Mouse (Mus musculus) midbrain, embryonic 11.5 days (tissue): ENCODE measurements around the gene Cyfip2. TPM values are rescaled to one million over a fixed set of nuclear protein-coding genes. Genes with fewer than 3 reads are reported as not detected.

ENCODE experiments used
- ATAC-seq: fragments of 200-750 bp; cut with Nextera tagmentation; 2 replicates; pipeline ENCODE4 v1.8.0; 2017; ENCODE audit warnings: moderate TSS enrichment, moderate library complexity; ENCODE audit not compliant: low FRiP score
- DNase-seq: peaks from one replicate; pipeline ENCODE4 v3.0.0; 2015; ENCODE audit warnings: low spot score; ENCODE audit errors: missing footprints
- H3K27ac ChIP-seq: fragments of 300-500 bp; sonication (generic); 2 replicates; pipeline ENCODE4 v1.5.1; 2014; ENCODE audit warnings: low read depth, low read length
- H3K27me3 ChIP-seq: fragments of 300-500 bp; sonication (generic); 2 replicates; pipeline ENCODE4 v1.6.1; 2014; ENCODE audit warnings: mild to moderate bottlenecking, low read length, moderate library complexity, mixed read lengths; ENCODE audit not compliant: control insufficient read depth, insufficient read depth
- H3K36me3 ChIP-seq: fragments of 300-500 bp; sonication (generic); 2 replicates; pipeline ENCODE4 v1.6.1; 2014; ENCODE audit warnings: mild to moderate bottlenecking, low read length, moderate library complexity, mixed read lengths; ENCODE audit not compliant: control insufficient read depth, insufficient read depth
- H3K4me1 ChIP-seq: fragments of 300-500 bp; sonication (generic); 2 replicates; pipeline ENCODE4 v1.6.1; 2014; ENCODE audit warnings: low read length; ENCODE audit not compliant: control insufficient read depth, insufficient read depth
- H3K4me2 ChIP-seq: fragments of 300-500 bp; sonication (generic); 2 replicates; pipeline ENCODE4 v1.6.1; 2014; ENCODE audit warnings: mild to moderate bottlenecking, moderate library complexity
- H3K4me3 ChIP-seq: fragments of 300-500 bp; sonication (generic); 2 replicates; pipeline ENCODE4 v1.5.1; 2014; ENCODE audit warnings: low read depth, low read length
- H3K9ac ChIP-seq: fragments of 300-500 bp; sonication (generic); 2 replicates; pipeline ENCODE4 v1.6.1; 2014; ENCODE audit warnings: low read length
- H3K9me3 ChIP-seq: fragments of 300-500 bp; sonication (generic); 2 replicates; pipeline ENCODE4 v1.6.1; 2016; ENCODE audit warnings: low read length; ENCODE audit not compliant: control insufficient read depth
- WGBS: fragments of 180-500 bp; shearing (Covaris S2); extraction: QIAGEN DNeasy Blood & Tissue Kit; methylation state at CpG from one replicate; pipeline ENCODE4 v1.1.7; 2014; 5-methylcytosine and 5-hydroxymethylcytosine counted together
- polyA plus RNA-seq: library from polyadenylated mRNA; unstranded; fragments of >200 nt; fragmentation: Nextera tagmentation; extraction: Ambion mirVana; gene quantifications from 2 replicates; pipeline ENCODE4 v1.2.1, GENCODE M21; 2014

Cyfip2 gene
- polyA plus RNA-seq, 1 experiment from 2014 or later: 34.0 TPM

DNA sequence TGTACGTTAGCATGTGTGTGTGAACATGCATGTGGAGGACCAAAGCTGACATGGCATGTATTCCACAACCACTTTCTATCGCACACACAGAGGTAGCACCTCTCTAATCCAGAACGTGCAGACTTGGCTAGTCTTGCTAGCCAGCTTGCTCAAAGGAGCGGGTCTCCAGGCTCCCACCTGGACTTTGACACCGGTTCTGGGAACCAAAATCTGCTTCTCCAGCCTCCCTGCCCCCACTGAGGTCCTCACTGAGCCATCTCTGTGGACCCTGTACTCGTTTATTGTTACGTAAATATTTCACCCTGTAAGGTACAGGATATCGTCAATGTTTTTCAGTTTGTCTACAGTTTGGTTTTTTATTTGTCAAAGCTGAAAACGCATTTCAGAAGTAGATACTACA, 10.2 kb downstream of the Cyfip2 start:
- Histone ChIP-seq H3K27me3 (no peaks in the 10 kb centered on the region; the same call in 1 of the 2 replicates), H3K9me3 (no peaks in the 10 kb centered on the region), H3K4me1 (no peaks in the 10 kb centered on the region), H3K9ac (no peak overlapping the region), H3K27ac (no peak overlapping the region), H3K36me3 (no peaks in the 10 kb centered on the region), H3K4me2 (no peak overlapping the region), H3K4me3 (no peak overlapping the region)
- WGBS: 92% methylated on average over 9 of the region's 9 CpGs
- DNase-seq (peak; percentile 19), ATAC-seq (no peak)

- no peaks in the 10 kb centered on the region for H3K9me3 ChIP-seq
- H3K9ac ChIP-seq: no peak overlapping the region
- no peak overlapping the region for H3K4me3 ChIP-seq
- no peaks in the 10 kb centered on the region for H3K4me1 ChIP-seq
- ATAC-seq (no peak), DNase-seq (peak; percentile 17)
- no peaks in the 10 kb centered on the region; the same call in 1 of the 2 replicates for H3K27me3 ChIP-seq
- no peak overlapping the region for H3K27ac ChIP-seq
- no peaks in the 10 kb centered on the region for H3K36me3 ChIP-seq
- no peak overlapping the region for H3K4me2 ChIP-seq
- 86% methylated on average over 23 of the region's 23 CpGs for WGBS
These were observed 10.9 kb downstream of the Cyfip2 start for GRCm38 (mm10) chr11:46301579-46302248.

DNA sequence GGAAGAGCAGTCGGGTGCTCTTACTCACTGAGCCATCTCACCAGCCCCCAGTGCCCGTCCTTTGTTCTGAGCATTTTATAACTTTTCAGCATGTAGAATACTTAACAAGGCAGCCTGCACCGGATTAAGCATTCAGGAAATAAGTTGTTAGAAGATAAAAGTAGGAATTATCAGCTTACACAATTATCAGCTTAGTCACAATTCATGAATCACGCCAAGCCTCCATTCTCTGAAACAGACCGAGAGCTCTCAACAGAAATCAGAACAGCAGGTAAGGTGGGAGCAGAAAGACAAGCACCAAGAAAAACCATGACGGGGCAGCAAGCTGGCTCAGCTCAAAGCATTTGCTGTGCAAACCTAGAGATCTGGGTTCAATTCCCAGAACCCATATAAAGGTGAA, 12.8 kb downstream of the Cyfip2 start:
- Histone ChIP-seq H3K36me3 (no peaks in the 10 kb centered on the region), H3K9ac (no peak overlapping the region), H3K9me3 (no peaks in the 10 kb centered on the region), H3K4me1 (no peaks in the 10 kb centered on the region), H3K4me3 (no peak overlapping the region), H3K27me3 (no peaks in the 10 kb centered on the region; the same call in 1 of the 2 replicates), H3K4me2 (no peak overlapping the region), H3K27ac (no peak overlapping the region)
- WGBS: 35% methylated on average over 6 of the region's 6 CpGs
- no peak for ATAC-seq
- no peak for DNase-seq

DNA sequence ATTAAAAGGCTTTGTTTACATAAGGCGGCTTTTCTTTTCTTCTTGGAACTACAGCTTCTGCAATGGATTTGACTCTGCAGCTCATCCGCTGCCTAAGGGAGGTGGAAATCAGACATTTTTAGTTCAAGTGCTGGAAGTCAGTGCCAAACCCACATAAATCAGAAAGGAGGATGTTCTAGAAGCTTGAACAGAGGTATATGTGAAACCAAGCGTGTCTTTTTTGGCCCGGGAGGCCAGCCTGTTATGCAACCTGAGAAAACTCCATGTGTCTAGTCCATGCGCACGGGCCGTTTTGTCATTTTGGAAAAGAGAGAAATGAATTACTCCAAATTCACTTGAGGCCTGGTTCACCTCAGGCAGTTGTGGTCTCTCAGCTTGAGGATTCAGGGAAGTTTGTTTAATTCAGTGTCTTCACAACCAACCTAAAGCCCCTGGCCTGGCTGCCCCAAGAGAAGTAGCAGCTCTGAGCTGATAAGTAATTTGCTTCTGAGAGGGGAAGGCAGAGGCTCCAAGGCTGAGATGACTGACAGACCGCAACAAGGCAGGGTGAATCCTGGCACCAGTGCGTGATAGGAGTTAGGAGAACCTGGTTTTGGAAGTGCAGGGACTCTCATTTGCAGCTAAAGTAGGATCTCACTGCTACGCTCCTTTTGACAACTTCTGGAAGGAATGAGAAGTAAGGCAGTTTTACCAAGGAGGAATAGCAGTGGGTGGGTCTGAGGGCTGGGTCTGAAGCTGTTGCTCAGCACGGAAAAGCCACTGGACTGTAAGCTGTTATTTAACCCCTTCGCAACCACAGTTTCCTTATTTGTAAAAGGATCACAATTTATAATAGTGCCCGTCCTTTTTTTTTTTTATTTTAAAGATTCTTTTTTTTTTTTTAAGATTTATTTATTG, 13.5 kb downstream of the Cyfip2 start:
- Histone ChIP-seq H3K4me2 (no peak overlapping the region), H3K27me3 (no peaks in the 10 kb centered on the region; the same call in 1 of the 2 replicates), H3K4me3 (no peak overlapping the region), H3K4me1 (no peaks in the 10 kb centered on the region; the same call in 1 of the 2 replicates), H3K9ac (no peak overlapping the region), H3K27ac (no peak overlapping the region), H3K9me3 (no peaks in the 10 kb centered on the region), H3K36me3 (no peaks in the 10 kb centered on the region)
- ATAC-seq (no peak), DNase-seq (peak; percentile 70)
- 72% methylated on average over 13 of the region's 13 CpGs for WGBS

- H3K27me3 ChIP-seq: no peaks in the 10 kb centered on the region; the same call in 1 of the 2 replicates
- ATAC-seq: no peak
- H3K4me2 ChIP-seq: no peak overlapping the region
- no peaks in the 10 kb centered on the region for H3K36me3 ChIP-seq
- no peak overlapping the region for H3K27ac ChIP-seq
- H3K9me3 ChIP-seq: no peaks in the 10 kb centered on the region
- 77% methylated on average over 11 of the region's 11 CpGs for WGBS
- no peak for DNase-seq
- H3K4me3 ChIP-seq: no peak overlapping the region
- peaks cover 6% of the 10 kb centered on the region for H3K4me1 ChIP-seq
- no peak overlapping the region for H3K9ac ChIP-seq
These were observed 18.3 kb downstream of the Cyfip2 start for GRCm38 (mm10) chr11:46294390-46294789.

DNA sequence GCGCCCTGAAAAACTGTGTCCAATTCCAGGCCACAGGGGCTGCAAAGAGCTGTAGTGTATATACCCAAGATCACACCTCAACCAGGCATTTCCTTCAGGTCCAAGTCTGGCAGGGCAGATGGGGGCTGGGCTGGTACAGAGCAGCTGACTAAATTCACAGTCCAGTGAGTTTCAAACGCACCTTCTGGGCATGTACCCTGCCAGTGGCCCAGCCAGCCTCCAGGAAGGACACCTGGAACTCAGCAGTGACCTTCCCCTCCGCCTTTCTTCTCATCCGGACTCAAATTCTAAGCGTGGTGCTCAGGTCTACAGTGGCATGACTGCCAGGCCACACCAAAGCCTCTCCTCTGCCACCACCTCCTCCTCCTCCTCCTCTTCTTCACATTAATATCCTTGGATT, 19.2 kb downstream of the Cyfip2 start:
- no peak overlapping the region for H3K27ac ChIP-seq
- peaks cover 6% of the 10 kb centered on the region for H3K4me1 ChIP-seq
- H3K36me3 ChIP-seq: no peaks in the 10 kb centered on the region
- WGBS: 88% methylated on average over 5 of the region's 5 CpGs
- H3K9ac ChIP-seq: no peak overlapping the region
- H3K9me3 ChIP-seq: no peaks in the 10 kb centered on the region
- ATAC-seq (no peak), DNase-seq (no peak)
- H3K4me2 ChIP-seq: no peak overlapping the region
- no peak overlapping the region for H3K4me3 ChIP-seq
- H3K27me3 ChIP-seq: no peaks in the 10 kb centered on the region

DNA sequence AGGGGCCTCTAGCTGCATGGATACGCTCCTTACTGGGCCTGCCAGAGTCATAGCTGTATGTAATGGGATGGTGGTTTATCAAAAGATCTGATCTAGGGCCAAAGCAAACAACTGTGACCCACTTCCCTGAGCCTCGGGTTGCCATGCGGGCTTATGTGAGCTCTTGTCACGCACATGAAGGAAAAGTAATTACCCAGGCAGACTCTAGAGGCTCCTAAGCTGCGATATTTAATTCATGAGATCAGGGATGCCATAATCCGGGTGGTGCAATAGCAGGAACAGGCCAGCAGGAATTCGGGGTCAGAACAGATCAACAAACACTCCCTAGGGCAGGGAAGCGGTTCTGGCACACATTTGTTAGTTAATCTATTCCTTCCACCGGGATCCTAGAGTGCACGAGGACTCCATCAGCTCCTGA, 21.7 kb downstream of the Cyfip2 start:
- Histone ChIP-seq H3K9me3 (no peaks in the 10 kb centered on the region), H3K9ac (no peak overlapping the region), H3K4me1 (peaks cover 6% of the 10 kb centered on the region), H3K27ac (no peak overlapping the region), H3K36me3 (no peaks in the 10 kb centered on the region), H3K4me3 (no peak overlapping the region), H3K4me2 (no peak overlapping the region), H3K27me3 (no peaks in the 10 kb centered on the region)
- DNase-seq (peak; percentile 90), ATAC-seq (peak; percentile 95)
- 13% methylated on average over 10 of the region's 10 CpGs for WGBS

DNA sequence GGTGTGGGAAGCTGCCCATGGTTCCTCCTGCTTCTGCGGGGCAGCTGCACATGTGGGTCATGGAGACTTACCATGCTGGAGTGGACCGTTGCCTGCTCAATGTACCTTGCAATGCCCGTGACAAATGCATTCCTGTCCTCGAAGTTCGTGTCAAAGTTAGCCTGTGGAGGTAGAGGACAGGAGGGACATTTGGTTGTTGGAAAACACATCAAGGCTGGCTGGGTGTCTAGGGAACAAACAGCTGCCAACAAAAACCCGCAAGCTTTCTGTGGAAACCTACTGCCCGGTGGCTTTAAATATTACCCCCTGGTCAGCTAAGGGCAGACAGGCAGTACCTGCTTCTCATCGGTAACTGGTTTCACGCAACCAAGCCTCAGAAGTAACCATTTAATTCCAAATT, 23.1 kb downstream of the Cyfip2 start:
- Histone ChIP-seq H3K4me1 (peaks cover 6% of the 10 kb centered on the region), H3K36me3 (0 out of 2 replicates have a peak, but pooled peaks cover 2% of the 10 kb centered on the region), H3K4me2 (no peak overlapping the region), H3K4me3 (no peak overlapping the region), H3K9ac (no peak overlapping the region), H3K27me3 (no peaks in the 10 kb centered on the region), H3K9me3 (no peaks in the 10 kb centered on the region), H3K27ac (no peak overlapping the region)
- WGBS: 89% methylated on average over 9 of the region's 9 CpGs
- ATAC-seq (no peak), DNase-seq (no peak)

DNA sequence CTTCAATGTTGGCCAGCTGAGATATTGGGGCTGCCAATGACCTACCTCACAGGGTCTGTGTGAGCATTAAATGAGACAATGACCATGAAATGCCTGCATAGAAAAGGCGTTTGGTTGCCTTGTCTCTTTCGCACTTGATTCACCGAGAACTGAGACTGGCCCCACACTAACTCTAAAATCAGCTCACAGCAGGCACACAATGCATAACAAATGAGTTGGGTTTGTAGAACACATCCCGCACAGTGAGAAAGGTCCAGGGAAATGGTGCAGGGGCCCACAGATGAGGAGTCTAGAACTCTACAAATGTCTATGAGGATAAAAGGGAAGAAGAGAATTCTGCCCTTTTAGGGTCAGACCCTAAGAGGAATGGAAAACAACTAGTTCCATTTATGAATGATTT, 23.6 kb downstream of the Cyfip2 start:
- WGBS: 51% methylated on average over 4 of the region's 4 CpGs
- Histone ChIP-seq H3K9me3 (no peaks in the 10 kb centered on the region), H3K4me2 (no peak overlapping the region), H3K4me3 (no peak overlapping the region), H3K27ac (no peak overlapping the region), H3K9ac (no peak overlapping the region), H3K4me1 (peaks cover 6% of the 10 kb centered on the region), H3K36me3 (peaks cover 2% of the 10 kb centered on the region; the same call in 1 of the 2 replicates), H3K27me3 (no peaks in the 10 kb centered on the region)
- ATAC-seq: no peak
- DNase-seq: no peak
